Mouse (Mus musculus) heart, embryonic 12.5 days (tissue): ENCODE data around the gene Snapc4. TPM values are rescaled to one million over a fixed set of nuclear protein-coding genes. Genes with fewer than 3 reads are reported as not detected.

Experiments used
- ATAC-seq: fragments of 200-750 bp; cut with Nextera tagmentation; 2 replicates; pipeline ENCODE4 v1.8.0; 2017; ENCODE audit warnings: moderate TSS enrichment, moderate library complexity; ENCODE audit not compliant: insufficient number of reproducible peaks, low FRiP score
- H3K27ac ChIP-seq: fragments of 300-500 bp; sonication (generic); 2 replicates; pipeline ENCODE4 v1.5.1; 2016; ENCODE audit warnings: mild to moderate bottlenecking, moderate library complexity; ENCODE audit not compliant: poor library complexity, severe bottlenecking
- H3K27me3 ChIP-seq: fragments of 300-500 bp; sonication (generic); replicated peaks from 2 replicates; pipeline ENCODE4 v1.6.1; 2016; ENCODE audit warnings: mild to moderate bottlenecking, moderate library complexity
- H3K36me3 ChIP-seq: fragments of 300-500 bp; sonication (generic); 2 replicates; pipeline ENCODE4 v1.6.1; 2016; ENCODE audit warnings: mild to moderate bottlenecking, moderate library complexity
- H3K4me1 ChIP-seq: fragments of 300-500 bp; sonication (generic); replicated peaks from 2 replicates; pipeline ENCODE4 v1.6.1; 2016; ENCODE audit warnings: mild to moderate bottlenecking
- H3K4me2 ChIP-seq: fragments of 300-500 bp; sonication (generic); 2 replicates; pipeline ENCODE4 v1.6.1; 2016; ENCODE audit warnings: mild to moderate bottlenecking, moderate library complexity
- H3K4me3 ChIP-seq: fragments of 300-500 bp; sonication (generic); 2 replicates; pipeline ENCODE4 v1.5.1; 2016; ENCODE audit warnings: mild to moderate bottlenecking
- H3K9ac ChIP-seq: fragments of 300-500 bp; sonication (generic); 2 replicates; pipeline ENCODE4 v1.6.1; 2016; ENCODE audit warnings: mild to moderate bottlenecking, moderate library complexity
- H3K9me3 ChIP-seq: fragments of 300-500 bp; sonication (generic); replicated peaks from 2 replicates; pipeline ENCODE4 v1.6.1; 2016; ENCODE audit warnings: mild to moderate bottlenecking, moderate library complexity
- WGBS: fragments of 180-500 bp; shearing (Covaris S2); methylation state at CpG from one replicate; pipeline ENCODE4 v1.1.7; 2016; 5-methylcytosine and 5-hydroxymethylcytosine counted together
- polyA plus RNA-seq: library from polyadenylated mRNA; unstranded; fragments of >200 nt; fragmentation: Nextera tagmentation; extraction: Ambion mirVana; gene quantifications from 2 replicates; pipeline ENCODE4 v1.2.1, GENCODE M21; 2016

Gene Snapc4
- polyA plus RNA-seq, 1 experiment from 2014 or later = 20.4 TPM

GRCm38 (mm10) chr2:26356678-26357077, 23.8 kb downstream of the Snapc4 start:
- no peak for ATAC-seq
- H3K4me1 ChIP-seq = peaks cover 6% of the 10 kb centered on the region; the same call in 1 of the 2 replicates
- no peak overlapping the region for H3K4me3 ChIP-seq
- H3K4me2 ChIP-seq = no peak overlapping the region
- WGBS = 68% methylated on average over 7 of the region's 7 CpGs
- H3K27ac ChIP-seq = no peak overlapping the region
- H3K9me3 ChIP-seq = no peaks in the 10 kb centered on the region
- H3K36me3 ChIP-seq = no peaks in the 10 kb centered on the region
- 0 out of 2 replicates have a peak, but pooled peaks cover 6% of the 10 kb centered on the region for H3K27me3 ChIP-seq
- H3K9ac ChIP-seq = no peak overlapping the region

- H3K27me3 ChIP-seq = 0 out of 2 replicates have a peak, but pooled peaks cover 6% of the 10 kb centered on the region
- 75% methylated on average over 4 of the region's 4 CpGs for WGBS
- H3K9me3 ChIP-seq = no peaks in the 10 kb centered on the region
- H3K36me3 ChIP-seq = no peaks in the 10 kb centered on the region
- no peak overlapping the region for H3K9ac ChIP-seq
- H3K27ac ChIP-seq = no peak overlapping the region
- no peak overlapping the region for H3K4me3 ChIP-seq
- peaks cover 6% of the 10 kb centered on the region; the same call in 1 of the 2 replicates for H3K4me1 ChIP-seq
- H3K4me2 ChIP-seq = no peak overlapping the region
- no peak for ATAC-seq
These were observed 24.2 kb downstream of the Snapc4 start for GRCm38 (mm10) chr2:26356231-26356630.

- no peak overlapping the region for H3K27ac ChIP-seq
- H3K9ac ChIP-seq = no peak overlapping the region
- 86% methylated on average over 4 of the region's 4 CpGs for WGBS
- H3K36me3 ChIP-seq = peaks cover 11% of the 10 kb centered on the region
- H3K27me3 ChIP-seq = 0 out of 2 replicates have a peak, but pooled peaks cover 6% of the 10 kb centered on the region
- H3K9me3 ChIP-seq = no peaks in the 10 kb centered on the region
- H3K4me3 ChIP-seq = no peak overlapping the region
- H3K4me1 ChIP-seq = peaks cover 19% of the 10 kb centered on the region
- no peak overlapping the region for H3K4me2 ChIP-seq
- no peak for ATAC-seq
These were observed 26.1 kb downstream of the Snapc4 start for GRCm38 (mm10) chr2:26354401-26354800.

GRCm38 (mm10) chr2:26353066-26353980, 27.1 kb downstream of the Snapc4 start:
- 86% methylated on average over 11 of the region's 11 CpGs for WGBS
- peaks cover 22% of the 10 kb centered on the region for H3K36me3 ChIP-seq
- H3K9me3 ChIP-seq = no peaks in the 10 kb centered on the region
- H3K27ac ChIP-seq = no peak overlapping the region
- peak overlapping the region; percentile 97 for H3K4me2 ChIP-seq
- H3K4me1 ChIP-seq = peaks cover 30% of the 10 kb centered on the region
- H3K9ac ChIP-seq = no peak overlapping the region
- no peak for ATAC-seq
- 0 out of 2 replicates have a peak, but pooled peaks cover 6% of the 10 kb centered on the region for H3K27me3 ChIP-seq
- peak overlapping the region; percentile 79; the same call in 1 of the 2 replicates for H3K4me3 ChIP-seq

GRCm38 (mm10) chr2:26352291-26352910, 28.1 kb downstream of the Snapc4 start:
- Histone ChIP-seq H3K9me3 (no peaks in the 10 kb centered on the region), H3K27me3 (0 out of 2 replicates have a peak, but pooled peaks cover 6% of the 10 kb centered on the region), H3K4me2 (peak overlapping the region; percentile 97), H3K27ac (no peak overlapping the region), H3K4me3 (peak overlapping the region; percentile 79), H3K36me3 (peaks cover 30% of the 10 kb centered on the region), H3K9ac (peak overlapping the region; percentile 84), H3K4me1 (peaks cover 38% of the 10 kb centered on the region)
- 0 out of 2 replicates have a peak, but pooled peaks have one; percentile 6 for ATAC-seq
- WGBS = 3% methylated on average over 36 of the region's 36 CpGs

GRCm38 (mm10) chr2:26351358-26352290, 28.8 kb downstream of the Snapc4 start, which contains the start of gene Dnlz:
Dnlz (minus strand) TSS chr2:26352110.
- WGBS = 2% methylated on average over 62 of the region's 62 CpGs
- ATAC-seq = peak; percentile 75
- H3K4me3 ChIP-seq = peak within 1 kb of the TSS; percentile 79

GRCm38 (mm10) chr2:26348241-26348640, 32.2 kb downstream of the Snapc4 start:
- no peak overlapping the region for H3K9ac ChIP-seq
- no peak overlapping the region for H3K4me2 ChIP-seq
- H3K27me3 ChIP-seq = no peaks in the 10 kb centered on the region
- H3K36me3 ChIP-seq = peaks cover 71% of the 10 kb centered on the region
- no peak overlapping the region for H3K4me3 ChIP-seq
- peaks cover 45% of the 10 kb centered on the region for H3K4me1 ChIP-seq
- peak; percentile 29; the same call in 1 of the 2 replicates for ATAC-seq
- WGBS = 49% methylated on average over 6 of the region's 6 CpGs
- H3K27ac ChIP-seq = peak overlapping the region; percentile 49
- no peaks in the 10 kb centered on the region for H3K9me3 ChIP-seq

More at GRCm38 (mm10) chr2:26351358-26352290, 28.8 kb downstream of the Snapc4 start, which contains the start of gene Dnlz:
- Histone ChIP-seq H3K27ac (peak within 1 kb of the TSS; percentile 48), H3K9me3 (no peaks in the 10 kb centered on the region), H3K36me3 (peaks cover 38% of the 10 kb centered on the region), H3K27me3 (0 out of 2 replicates have a peak, but pooled peaks cover 6% of the 10 kb centered on the region), H3K4me1 (peaks cover 42% of the 10 kb centered on the region), H3K9ac (peak within 1 kb of the TSS; percentile 87), H3K4me2 (peak within 1 kb of the TSS; percentile 97)

- peak overlapping the region; percentile 9; the same call in 1 of the 2 replicates for H3K9ac ChIP-seq
- peaks cover 59% of the 10 kb centered on the region for H3K4me1 ChIP-seq
- H3K36me3 ChIP-seq = peaks cover 90% of the 10 kb centered on the region
- H3K27ac ChIP-seq = peak overlapping the region; percentile 95
- no peaks in the 10 kb centered on the region for H3K27me3 ChIP-seq
- peak overlapping the region; percentile 22; the same call in 1 of the 2 replicates for H3K4me2 ChIP-seq
- no peaks in the 10 kb centered on the region for H3K9me3 ChIP-seq
- peak; percentile 47 for ATAC-seq
- no peak overlapping the region for H3K4me3 ChIP-seq
- 61% methylated on average over 11 of the region's 11 CpGs for WGBS
These were observed 37.6 kb downstream of the Snapc4 start for GRCm38 (mm10) chr2:26342609-26343490.

- H3K27me3 ChIP-seq = no peaks in the 10 kb centered on the region
- no peak overlapping the region for H3K4me3 ChIP-seq
- H3K4me2 ChIP-seq = peak overlapping the region; percentile 32; the same call in 1 of the 2 replicates
- peak; percentile 68 for ATAC-seq
- 40% methylated on average over 10 of the region's 10 CpGs for WGBS
- H3K9me3 ChIP-seq = no peaks in the 10 kb centered on the region
- peak overlapping the region; percentile 95 for H3K27ac ChIP-seq
- H3K4me1 ChIP-seq = peaks cover 51% of the 10 kb centered on the region
- H3K9ac ChIP-seq = peak overlapping the region; percentile 61; the same call in 1 of the 2 replicates
- H3K36me3 ChIP-seq = peaks cover 82% of the 10 kb centered on the region
These were observed 38.4 kb downstream of the Snapc4 start for GRCm38 (mm10) chr2:26342044-26342443.
